Mouse (Mus musculus) midbrain, embryonic 11.5 days (tissue): ENCODE measurements around the gene Pah. TPM values are rescaled to one million over a fixed set of nuclear protein-coding genes. Genes with fewer than 3 reads are reported as not detected.

ENCODE experiments used
- ATAC-seq: fragments of 200-750 bp; cut with Nextera tagmentation; 2 replicates; pipeline ENCODE4 v1.8.0; 2017; ENCODE audit warnings: moderate TSS enrichment, moderate library complexity; ENCODE audit not compliant: low FRiP score
- DNase-seq: peaks from one replicate; pipeline ENCODE4 v3.0.0; 2015; ENCODE audit warnings: low spot score; ENCODE audit errors: missing footprints
- H3K27ac ChIP-seq: fragments of 300-500 bp; sonication (generic); 2 replicates; pipeline ENCODE4 v1.5.1; 2014; ENCODE audit warnings: low read depth, low read length
- H3K27me3 ChIP-seq: fragments of 300-500 bp; sonication (generic); 2 replicates; pipeline ENCODE4 v1.6.1; 2014; ENCODE audit warnings: mild to moderate bottlenecking, low read length, moderate library complexity, mixed read lengths; ENCODE audit not compliant: control insufficient read depth, insufficient read depth
- H3K36me3 ChIP-seq: fragments of 300-500 bp; sonication (generic); 2 replicates; pipeline ENCODE4 v1.6.1; 2014; ENCODE audit warnings: mild to moderate bottlenecking, low read length, moderate library complexity, mixed read lengths; ENCODE audit not compliant: control insufficient read depth, insufficient read depth
- H3K4me1 ChIP-seq: fragments of 300-500 bp; sonication (generic); 2 replicates; pipeline ENCODE4 v1.6.1; 2014; ENCODE audit warnings: low read length; ENCODE audit not compliant: control insufficient read depth, insufficient read depth
- H3K4me2 ChIP-seq: fragments of 300-500 bp; sonication (generic); 2 replicates; pipeline ENCODE4 v1.6.1; 2014; ENCODE audit warnings: mild to moderate bottlenecking, moderate library complexity
- H3K4me3 ChIP-seq: fragments of 300-500 bp; sonication (generic); 2 replicates; pipeline ENCODE4 v1.5.1; 2014; ENCODE audit warnings: low read depth, low read length
- H3K9ac ChIP-seq: fragments of 300-500 bp; sonication (generic); 2 replicates; pipeline ENCODE4 v1.6.1; 2014; ENCODE audit warnings: low read length
- H3K9me3 ChIP-seq: fragments of 300-500 bp; sonication (generic); 2 replicates; pipeline ENCODE4 v1.6.1; 2016; ENCODE audit warnings: low read length; ENCODE audit not compliant: control insufficient read depth
- WGBS: fragments of 180-500 bp; shearing (Covaris S2); extraction: QIAGEN DNeasy Blood & Tissue Kit; methylation state at CpG from one replicate; pipeline ENCODE4 v1.1.7; 2014; 5-methylcytosine and 5-hydroxymethylcytosine counted together
- polyA plus RNA-seq: library from polyadenylated mRNA; unstranded; fragments of >200 nt; fragmentation: Nextera tagmentation; extraction: Ambion mirVana; gene quantifications from 2 replicates; pipeline ENCODE4 v1.2.1, GENCODE M21; 2014

The Pah gene
- polyA plus RNA-seq, 1 experiment from 2014 or later, result 0.15 TPM

- DNase-seq, result peak; percentile 97
- H3K4me2 ChIP-seq, result peak overlapping the region; percentile 46
- peak; percentile 1; the same call in 1 of the 2 replicates for ATAC-seq
- H3K4me1 ChIP-seq, result peaks cover 49% of the 10 kb centered on the region
- 1% methylated on average over 18 of the region's 18 CpGs for WGBS
- H3K27ac ChIP-seq, result peak overlapping the region; percentile 93
- no peaks in the 10 kb centered on the region for H3K36me3 ChIP-seq
- peak overlapping the region; percentile 14; the same call in 1 of the 2 replicates for H3K4me3 ChIP-seq
- no peaks in the 10 kb centered on the region for H3K9me3 ChIP-seq
- H3K9ac ChIP-seq, result peak overlapping the region; percentile 53
- H3K27me3 ChIP-seq, result no peaks in the 10 kb centered on the region; the same call in 1 of the 2 replicates
These were observed 32.2 kb upstream of the Pah start for GRCm38 (mm10) chr10:87489246-87490009.

GRCm38 (mm10) chr10:87490328-87490727 lies 31.3 kb upstream of the Pah start:
- 5% methylated on average over 2 of the region's 2 CpGs for WGBS
- no peaks in the 10 kb centered on the region for H3K36me3 ChIP-seq
- H3K9ac ChIP-seq, result peak overlapping the region; percentile 99
- peaks cover 6% of the 10 kb centered on the region for H3K27me3 ChIP-seq
- ATAC-seq (no peak), DNase-seq (no peak)
- no peaks in the 10 kb centered on the region for H3K9me3 ChIP-seq
- peak overlapping the region; percentile 41 for H3K4me2 ChIP-seq
- peak overlapping the region; percentile 67 for H3K27ac ChIP-seq
- peak overlapping the region; percentile 94 for H3K4me3 ChIP-seq
- H3K4me1 ChIP-seq, result peaks cover 48% of the 10 kb centered on the region

GRCm38 (mm10) chr10:87491485-87492040 lies 30.0 kb upstream of the Pah start:
- Histone ChIP-seq H3K27me3 (peaks cover 9% of the 10 kb centered on the region), H3K9ac (peak overlapping the region; percentile 99), H3K27ac (peak overlapping the region; percentile 96), H3K9me3 (no peaks in the 10 kb centered on the region), H3K4me1 (peaks cover 39% of the 10 kb centered on the region), H3K4me3 (peak overlapping the region; percentile 94), H3K36me3 (no peaks in the 10 kb centered on the region), H3K4me2 (peak overlapping the region; percentile 41)
- ATAC-seq (no peak), DNase-seq (peak; percentile 92)
- WGBS, result under 1% methylated on average over 11 of the region's 11 CpGs

- H3K36me3 ChIP-seq, result no peaks in the 10 kb centered on the region
- peak overlapping the region; percentile 96 for H3K27ac ChIP-seq
- under 1% methylated on average over 26 of the region's 26 CpGs for WGBS
- no peaks in the 10 kb centered on the region for H3K9me3 ChIP-seq
- H3K4me1 ChIP-seq, result peaks cover 37% of the 10 kb centered on the region
- peak overlapping the region; percentile 99 for H3K9ac ChIP-seq
- ATAC-seq (no peak), DNase-seq (no peak)
- H3K4me3 ChIP-seq, result peak overlapping the region; percentile 94
- peak overlapping the region; percentile 41 for H3K4me2 ChIP-seq
- H3K27me3 ChIP-seq, result peaks cover 15% of the 10 kb centered on the region
These were observed 29.3 kb upstream of the Pah start for GRCm38 (mm10) chr10:87492332-87492660.

GRCm38 (mm10) chr10:87492661-87493551 lies 28.7 kb upstream of the Pah start:
- DNase-seq (peak; percentile 98), ATAC-seq (peak; percentile 5; the same call in 1 of the 2 replicates)
- H3K27me3 ChIP-seq, result peaks cover 15% of the 10 kb centered on the region
- no peaks in the 10 kb centered on the region for H3K36me3 ChIP-seq
- H3K4me2 ChIP-seq, result peak overlapping the region; percentile 41
- peak overlapping the region; percentile 94 for H3K4me3 ChIP-seq
- H3K27ac ChIP-seq, result peak overlapping the region; percentile 96
- under 1% methylated on average over 84 of the region's 90 CpGs for WGBS
- peaks cover 31% of the 10 kb centered on the region for H3K4me1 ChIP-seq
- no peaks in the 10 kb centered on the region; the same call in 1 of the 2 replicates for H3K9me3 ChIP-seq
- peak overlapping the region; percentile 99 for H3K9ac ChIP-seq

- H3K9me3 ChIP-seq, result no peaks in the 10 kb centered on the region; the same call in 1 of the 2 replicates
- peak within 1 kb of the TSS; percentile 94 for H3K4me3 ChIP-seq
- H3K4me1 ChIP-seq, result peaks cover 26% of the 10 kb centered on the region
- H3K27me3 ChIP-seq, result peaks cover 16% of the 10 kb centered on the region
- WGBS, result 0% methylated on average over 32 of the region's 34 CpGs
- H3K27ac ChIP-seq, result peak within 1 kb of the TSS; percentile 96
- DNase-seq (peak; percentile 98), ATAC-seq (peak; percentile 71)
- peak within 1 kb of the TSS; percentile 41 for H3K4me2 ChIP-seq
- peak within 1 kb of the TSS; percentile 99 for H3K9ac ChIP-seq
- H3K36me3 ChIP-seq, result no peaks in the 10 kb centered on the region
These were observed 28.0 kb upstream of the Pah start, which contains the start of gene Ascl1 for GRCm38 (mm10) chr10:87493576-87493975. TSS of gene Ascl1 (minus strand) at chr10:87493660.

GRCm38 (mm10) chr10:87494176-87494575 lies 27.4 kb upstream of the Pah start:
- peak overlapping the region; percentile 41 for H3K4me2 ChIP-seq
- peak; percentile 96 for DNase-seq
- no peaks in the 10 kb centered on the region; the same call in 1 of the 2 replicates for H3K9me3 ChIP-seq
- H3K36me3 ChIP-seq, result no peaks in the 10 kb centered on the region
- peaks cover 24% of the 10 kb centered on the region for H3K4me1 ChIP-seq
- peaks cover 20% of the 10 kb centered on the region for H3K27me3 ChIP-seq
- ATAC-seq, result no peak
- peak overlapping the region; percentile 94 for H3K4me3 ChIP-seq
- WGBS, result 0% methylated on average over 4 of the region's 4 CpGs
- H3K27ac ChIP-seq, result peak overlapping the region; percentile 96; the same call in 1 of the 2 replicates
- H3K9ac ChIP-seq, result peak overlapping the region; percentile 99

- Histone ChIP-seq H3K9me3 (no peaks in the 10 kb centered on the region; the same call in 1 of the 2 replicates), H3K4me1 (peaks cover 20% of the 10 kb centered on the region), H3K27me3 (peaks cover 20% of the 10 kb centered on the region), H3K4me3 (peak overlapping the region; percentile 94), H3K9ac (peak overlapping the region; percentile 99), H3K36me3 (no peaks in the 10 kb centered on the region), H3K4me2 (peak overlapping the region; percentile 41), H3K27ac (peak overlapping the region; percentile 96; the same call in 1 of the 2 replicates)
- peak; percentile 92 for DNase-seq
- ATAC-seq, result peak; percentile 10; the same call in 1 of the 2 replicates
- 2% methylated on average over 18 of the region's 18 CpGs for WGBS
These were observed 27.0 kb upstream of the Pah start for GRCm38 (mm10) chr10:87494596-87494995.
